Mouse (Mus musculus) E14TG2a.4 (cell line): ENCODE results near the gene Psmb4.

Experiments used
- CTCF ChIP-seq: conservative IDR thresholded peaks from 2 replicates; pipeline ENCODE4 v1.5.1; 2014; ENCODE audit warnings: low read length
- POU5F1 ChIP-seq: IDR thresholded peaks from 2 replicates; pipeline ENCODE4 v1.6.1; 2014; ENCODE audit warnings: low read length, borderline replicate concordance

GRCm38 (mm10) chr3:94878618-94879017 is 8.1 kb downstream of the Psmb4 start:
- TF ChIP-seq POU5F1 (no peak), CTCF (no peak)
